Mouse (Mus musculus): ENCODE data around the gene Parp16. TPM values are rescaled to one million over a fixed set of nuclear protein-coding genes. Genes with fewer than 3 reads are reported as not detected.

The Parp16 gene
- polyA plus RNA-seq (2014; fragmentation: Nextera tagmentation; extraction: Ambion mirVana) = 5.4 and 6.6 TPM in 2 replicates

DNA sequence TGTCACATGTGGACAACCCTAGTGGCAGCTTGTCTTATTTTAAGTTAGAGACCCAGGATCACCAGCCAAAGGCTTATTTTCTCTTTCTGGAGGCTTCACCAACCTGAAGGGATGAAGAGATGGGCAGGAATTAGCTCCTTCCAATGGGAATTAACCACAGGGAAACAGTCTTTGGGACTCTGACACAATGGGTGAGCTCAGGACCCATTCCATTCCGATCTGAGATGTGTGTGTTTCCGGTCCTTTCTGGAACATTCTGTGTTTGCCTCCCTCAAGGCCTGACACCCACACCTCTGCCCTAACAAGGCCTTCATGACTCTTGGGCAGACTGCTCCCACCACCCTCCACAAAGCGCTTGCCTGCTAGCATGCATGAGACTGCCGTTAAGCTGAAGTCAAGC lies at the start of gene Parp16:
Gene Parp16 (plus strand): TSS at position 301 of the 400 bp plus-strand sequence.
- no peak within 1 kb of the TSS for H3K4me2 ChIP-seq (ENCODE audit: low read depth, low read length, severe bottlenecking)
- no peak within 1 kb of the TSS for H3K4me3 ChIP-seq (ENCODE audit: low read depth, low read length)
- H3K27me3 ChIP-seq (ENCODE audit: control insufficient read depth, insufficient read depth, low read length) = no peaks in the 10 kb centered on the region
- peaks cover 17% of the 10 kb centered on the region for H3K4me1 ChIP-seq (replicated peaks; ENCODE audit: control insufficient read depth, insufficient read depth, low read length)
- peak within 1 kb of the TSS; percentile 81 for H3K27ac ChIP-seq (ENCODE audit: low read depth, low read length)
- DNase-seq (ENCODE audit: low spot score) (no peak), ATAC-seq (replicated peaks; ENCODE audit: low FRiP score) (no peak)
- H3K9ac ChIP-seq (ENCODE audit: low read length) = 0 out of 2 replicates have a peak within 1 kb of the TSS, but pooled peaks have one; percentile 2
- 86% methylated on average over 4 of the region's 4 CpGs for WGBS
- no peaks in the 10 kb centered on the region for H3K9me3 ChIP-seq (ENCODE audit: control insufficient read depth, low read length)
- no peaks in the 10 kb centered on the region for H3K36me3 ChIP-seq (ENCODE audit: control insufficient read depth, insufficient read depth, low read length)

DNA sequence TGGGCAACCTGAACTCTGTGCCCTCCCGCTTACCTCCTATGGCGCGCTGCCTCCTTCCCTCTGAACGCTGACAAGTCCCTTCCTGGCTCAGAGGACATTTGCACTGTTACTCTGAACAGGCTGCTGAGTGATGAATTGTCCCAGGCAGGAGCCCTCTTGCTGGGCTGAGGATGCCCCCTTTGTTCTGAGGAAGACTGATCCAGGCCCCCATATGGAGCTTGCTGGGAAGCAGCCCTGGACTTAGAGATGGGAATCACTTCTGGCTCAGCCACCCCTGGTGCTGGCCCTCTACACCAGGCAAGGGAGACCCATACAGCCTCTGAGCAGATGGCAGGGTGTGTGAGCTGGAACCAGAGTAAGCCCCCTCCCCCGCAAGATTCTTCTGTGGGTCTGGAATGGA lies 49.2 kb upstream of the Parp16 start:
- H3K27ac ChIP-seq (ENCODE audit: low read depth, low read length) = no peak overlapping the region
- H3K4me2 ChIP-seq (ENCODE audit: low read depth, low read length, severe bottlenecking) = no peak overlapping the region
- ATAC-seq (replicated peaks; ENCODE audit: low FRiP score) = no peak
- WGBS = 50% methylated on average over 5 of the region's 5 CpGs
- no peak overlapping the region for H3K9ac ChIP-seq (ENCODE audit: low read length)
- H3K4me3 ChIP-seq (ENCODE audit: low read depth, low read length) = no peak overlapping the region
- H3K9me3 ChIP-seq (ENCODE audit: control insufficient read depth, low read length) = no peaks in the 10 kb centered on the region
- H3K4me1 ChIP-seq (replicated peaks; ENCODE audit: control insufficient read depth, insufficient read depth, low read length) = peaks cover 16% of the 10 kb centered on the region; the same call in 1 of the 2 replicates
- peaks cover 22% of the 10 kb centered on the region for H3K36me3 ChIP-seq (ENCODE audit: control insufficient read depth, insufficient read depth, low read length)
- H3K27me3 ChIP-seq (ENCODE audit: control insufficient read depth, insufficient read depth, low read length) = no peaks in the 10 kb centered on the region
- DNase-seq (ENCODE audit: low spot score) = no peak

DNA sequence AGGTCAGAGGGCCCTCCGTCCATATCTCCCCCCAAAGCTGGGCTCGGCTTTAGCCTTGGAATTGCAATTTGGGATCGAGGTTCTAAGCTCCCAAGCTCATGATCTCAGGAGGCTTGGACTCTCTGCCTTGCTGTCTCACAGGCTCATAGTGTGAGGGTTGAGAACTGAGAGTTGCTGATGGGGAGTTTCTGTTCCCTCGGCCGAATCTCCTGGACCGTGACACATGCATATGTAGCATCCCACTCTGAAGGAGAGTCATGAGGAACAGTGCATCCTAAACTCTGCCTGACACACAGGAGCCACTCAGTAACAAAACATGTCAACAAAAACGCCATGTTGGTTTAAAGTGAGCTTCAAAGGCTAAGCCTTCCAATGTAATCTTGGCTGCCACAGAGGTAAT lies 46.6 kb upstream of the Parp16 start:
- WGBS = 83% methylated on average over 7 of the region's 7 CpGs
- H3K27me3 ChIP-seq (ENCODE audit: control insufficient read depth, insufficient read depth, low read length) = no peaks in the 10 kb centered on the region
- H3K9me3 ChIP-seq (ENCODE audit: control insufficient read depth, low read length) = no peaks in the 10 kb centered on the region
- peaks cover 23% of the 10 kb centered on the region for H3K4me1 ChIP-seq (replicated peaks; ENCODE audit: control insufficient read depth, insufficient read depth, low read length)
- no peak overlapping the region for H3K9ac ChIP-seq (ENCODE audit: low read length)
- H3K27ac ChIP-seq (ENCODE audit: low read depth, low read length) = no peak overlapping the region
- ATAC-seq (replicated peaks; ENCODE audit: low FRiP score) = no peak
- no peak for DNase-seq (ENCODE audit: low spot score)
- peaks cover 21% of the 10 kb centered on the region for H3K36me3 ChIP-seq (ENCODE audit: control insufficient read depth, insufficient read depth, low read length)
- no peak overlapping the region for H3K4me3 ChIP-seq (ENCODE audit: low read depth, low read length)
- no peak overlapping the region for H3K4me2 ChIP-seq (ENCODE audit: low read depth, low read length, severe bottlenecking)

DNA sequence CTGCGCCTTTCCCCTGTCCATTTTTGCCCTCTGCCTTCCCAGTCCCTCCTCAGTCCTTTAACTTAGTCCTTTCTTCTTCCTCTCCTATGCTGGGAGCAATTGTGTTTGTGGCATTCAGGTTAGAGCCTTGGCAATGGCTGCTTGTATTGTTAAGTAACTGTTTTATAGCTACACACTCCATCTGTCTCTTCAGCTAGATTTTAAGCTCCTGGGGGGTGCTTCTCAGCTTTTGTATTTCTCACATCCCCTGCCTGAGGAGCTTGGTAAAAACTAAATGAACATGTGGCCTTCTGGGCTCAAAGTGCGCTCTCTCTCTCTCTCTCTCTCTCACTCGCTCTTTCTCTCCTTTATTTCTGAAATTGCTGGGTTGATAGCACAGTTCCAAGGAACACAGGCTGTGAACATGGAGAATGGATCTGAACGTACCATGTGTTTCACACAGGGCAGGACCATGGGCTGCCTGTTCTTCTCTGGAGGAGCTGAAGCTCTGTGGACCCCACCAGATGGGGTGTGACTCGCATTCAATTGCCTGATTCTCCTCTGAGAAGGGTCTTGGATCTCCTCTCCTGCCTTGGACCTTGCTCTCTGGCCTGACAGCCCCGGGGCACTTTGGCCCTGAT lies 42.3 kb upstream of the Parp16 start:
- 17% methylated on average over 6 of the region's 6 CpGs for WGBS
- peaks cover 45% of the 10 kb centered on the region for H3K4me1 ChIP-seq (replicated peaks; ENCODE audit: control insufficient read depth, insufficient read depth, low read length)
- ATAC-seq (replicated peaks; ENCODE audit: low FRiP score) (peak; percentile 69), DNase-seq (ENCODE audit: low spot score) (no peak)
- H3K4me3 ChIP-seq (ENCODE audit: low read depth, low read length) = no peak overlapping the region
- H3K27ac ChIP-seq (ENCODE audit: low read depth, low read length) = peak overlapping the region; percentile 96
- H3K9ac ChIP-seq (ENCODE audit: low read length) = peak overlapping the region; percentile 32
- H3K27me3 ChIP-seq (ENCODE audit: control insufficient read depth, insufficient read depth, low read length) = no peaks in the 10 kb centered on the region
- no peaks in the 10 kb centered on the region for H3K9me3 ChIP-seq (ENCODE audit: control insufficient read depth, low read length)
- H3K36me3 ChIP-seq (ENCODE audit: control insufficient read depth, insufficient read depth, low read length) = peaks cover 9% of the 10 kb centered on the region
- peak overlapping the region; percentile 27; the same call in 1 of the 2 replicates for H3K4me2 ChIP-seq (ENCODE audit: low read depth, low read length, severe bottlenecking)

DNA sequence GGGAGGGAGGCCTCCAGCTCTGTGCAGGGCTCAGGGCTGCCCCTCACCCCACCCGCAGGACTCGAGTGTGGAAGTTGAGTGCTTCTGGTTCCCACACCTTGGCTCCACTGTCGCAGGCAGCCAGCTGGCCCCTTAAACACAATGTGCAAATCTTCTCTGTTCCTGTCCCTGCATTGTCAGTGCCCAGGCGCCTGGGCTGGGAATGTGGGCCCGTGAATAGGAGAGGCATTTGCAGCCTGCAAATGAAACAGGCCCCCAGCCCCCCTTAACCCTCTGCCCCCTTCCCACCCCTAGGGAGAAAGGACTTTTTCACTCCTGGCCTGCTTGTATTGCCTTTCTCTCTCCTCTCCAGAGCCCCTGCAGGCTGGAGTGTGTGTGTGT lies 41.8 kb upstream of the Parp16 start:
- DNase-seq (ENCODE audit: low spot score) (peak; percentile 80), ATAC-seq (replicated peaks; ENCODE audit: low FRiP score) (peak; percentile 83)
- H3K27ac ChIP-seq (ENCODE audit: low read depth, low read length) = peak overlapping the region; percentile 96
- no peaks in the 10 kb centered on the region for H3K27me3 ChIP-seq (ENCODE audit: control insufficient read depth, insufficient read depth, low read length)
- H3K4me3 ChIP-seq (ENCODE audit: low read depth, low read length) = no peak overlapping the region
- peaks cover 45% of the 10 kb centered on the region for H3K4me1 ChIP-seq (replicated peaks; ENCODE audit: control insufficient read depth, insufficient read depth, low read length)
- H3K9ac ChIP-seq (ENCODE audit: low read length) = peak overlapping the region; percentile 32
- peaks cover 6% of the 10 kb centered on the region; the same call in 1 of the 2 replicates for H3K36me3 ChIP-seq (ENCODE audit: control insufficient read depth, insufficient read depth, low read length)
- peak overlapping the region; percentile 27; the same call in 1 of the 2 replicates for H3K4me2 ChIP-seq (ENCODE audit: low read depth, low read length, severe bottlenecking)
- 1% methylated on average over 5 of the region's 5 CpGs for WGBS
- H3K9me3 ChIP-seq (ENCODE audit: control insufficient read depth, low read length) = no peaks in the 10 kb centered on the region

DNA sequence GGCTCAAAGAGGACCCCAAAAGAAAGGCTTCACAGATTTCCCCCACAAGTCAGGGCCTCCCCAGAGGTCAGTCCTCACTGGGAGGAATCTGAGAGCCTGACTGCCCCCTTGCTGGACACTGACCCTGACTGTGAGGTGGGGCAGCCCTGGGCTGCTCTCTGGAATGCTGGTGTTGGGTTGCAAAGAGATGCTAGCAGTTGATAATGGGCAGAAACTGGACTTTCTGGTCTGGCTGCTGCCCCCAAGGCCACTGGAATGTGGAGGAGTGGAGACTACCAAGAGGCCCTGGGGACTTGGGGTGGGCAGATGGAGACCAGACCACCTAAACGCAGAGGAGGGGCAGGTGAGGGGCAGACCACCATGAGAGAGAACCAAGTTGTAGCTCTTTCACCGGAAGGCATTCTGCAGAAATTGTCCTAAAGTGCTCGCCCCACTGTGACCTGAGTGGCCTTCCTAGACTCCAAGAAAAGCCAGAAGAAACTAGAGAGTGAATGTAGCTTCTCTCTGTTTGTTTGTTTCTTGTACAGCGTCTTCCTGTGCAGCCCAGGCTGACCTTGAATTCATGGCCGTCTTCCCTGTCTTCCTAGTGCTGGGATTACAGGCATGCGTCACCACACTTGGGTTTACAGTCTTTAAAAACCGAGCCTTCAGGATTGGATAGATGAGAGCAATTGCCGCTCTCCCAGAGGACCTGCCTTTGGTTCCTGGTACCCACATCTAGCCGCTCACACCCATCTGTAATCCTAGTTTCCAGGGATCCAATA lies 40.3 kb upstream of the Parp16 start:
- H3K4me1 ChIP-seq (replicated peaks; ENCODE audit: control insufficient read depth, insufficient read depth, low read length) = peaks cover 52% of the 10 kb centered on the region
- WGBS = 73% methylated on average over 9 of the region's 9 CpGs
- peak overlapping the region; percentile 1; the same call in 1 of the 2 replicates for H3K9ac ChIP-seq (ENCODE audit: low read length)
- peaks cover 6% of the 10 kb centered on the region; the same call in 1 of the 2 replicates for H3K36me3 ChIP-seq (ENCODE audit: control insufficient read depth, insufficient read depth, low read length)
- no peaks in the 10 kb centered on the region for H3K27me3 ChIP-seq (ENCODE audit: control insufficient read depth, insufficient read depth, low read length)
- peak overlapping the region; percentile 8; the same call in 1 of the 2 replicates for H3K27ac ChIP-seq (ENCODE audit: low read depth, low read length)
- H3K9me3 ChIP-seq (ENCODE audit: control insufficient read depth, low read length) = no peaks in the 10 kb centered on the region
- no peak overlapping the region for H3K4me2 ChIP-seq (ENCODE audit: low read depth, low read length, severe bottlenecking)
- H3K4me3 ChIP-seq (ENCODE audit: low read depth, low read length) = no peak overlapping the region
- no peak for DNase-seq (ENCODE audit: low spot score)
- no peak for ATAC-seq (replicated peaks; ENCODE audit: low FRiP score)

DNA sequence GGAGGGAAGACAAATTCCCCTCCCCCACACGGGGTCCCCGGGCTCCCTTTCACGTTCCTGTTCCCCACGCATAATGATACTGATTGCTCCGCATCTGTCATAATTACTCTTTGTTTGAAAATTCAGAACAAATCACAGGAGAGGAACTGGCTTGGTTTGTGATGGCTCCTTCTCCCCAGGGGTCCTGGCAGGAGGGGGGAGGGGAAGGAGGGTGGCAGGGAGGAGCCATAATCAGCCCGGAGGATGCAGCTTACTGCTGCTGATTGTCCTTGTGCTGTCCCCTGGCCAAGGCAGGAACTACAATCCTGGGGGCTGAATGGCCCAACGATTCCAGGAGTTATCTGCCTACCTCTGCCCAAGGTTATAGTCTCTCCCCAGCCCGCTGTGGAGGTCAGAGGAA lies 38.5 kb upstream of the Parp16 start:
- H3K36me3 ChIP-seq (ENCODE audit: control insufficient read depth, insufficient read depth, low read length) = 0 out of 2 replicates have a peak, but pooled peaks cover 2% of the 10 kb centered on the region
- peak overlapping the region; percentile 35 for H3K9ac ChIP-seq (ENCODE audit: low read length)
- WGBS = 7% methylated on average over 8 of the region's 8 CpGs

DNA sequence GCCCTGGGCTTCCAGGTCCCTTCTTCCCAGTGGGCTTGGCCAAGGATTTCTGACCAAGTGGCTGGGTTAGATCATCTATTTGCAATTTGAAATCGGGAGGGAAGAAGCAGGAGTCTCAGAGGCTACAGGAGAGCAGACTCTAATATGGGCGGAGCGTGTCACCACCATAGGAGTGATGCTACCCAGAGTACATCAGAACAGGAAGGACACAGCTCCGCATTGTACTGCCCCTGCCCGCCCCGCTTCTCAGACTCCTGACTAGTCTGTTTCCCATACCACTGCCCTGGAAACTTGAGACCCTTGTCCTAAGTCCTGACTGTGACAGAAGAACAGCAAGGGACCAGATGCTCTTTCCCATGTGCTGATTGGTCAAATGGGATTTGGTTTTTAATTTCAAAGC lies 37.5 kb upstream of the Parp16 start:
- H3K36me3 ChIP-seq (ENCODE audit: control insufficient read depth, insufficient read depth, low read length) = 0 out of 2 replicates have a peak, but pooled peaks cover 2% of the 10 kb centered on the region
- H3K4me2 ChIP-seq (ENCODE audit: low read depth, low read length, severe bottlenecking) = no peak overlapping the region

More for the DNA sequence above, 38.5 kb upstream of the Parp16 start:
- Histone ChIP-seq H3K27me3 (ENCODE audit: control insufficient read depth, insufficient read depth, low read length) (no peaks in the 10 kb centered on the region), H3K4me2 (ENCODE audit: low read depth, low read length, severe bottlenecking) (0 out of 2 replicates have a peak overlapping the region, but pooled peaks have one; percentile 0), H3K4me3 (ENCODE audit: low read depth, low read length) (no peak overlapping the region), H3K27ac (ENCODE audit: low read depth, low read length) (peak overlapping the region; percentile 68), H3K4me1 (replicated peaks; ENCODE audit: control insufficient read depth, insufficient read depth, low read length) (peaks cover 70% of the 10 kb centered on the region), H3K9me3 (ENCODE audit: control insufficient read depth, low read length) (no peaks in the 10 kb centered on the region)
- no peak for ATAC-seq (replicated peaks; ENCODE audit: low FRiP score)
- no peak for DNase-seq (ENCODE audit: low spot score)

More for the DNA sequence above, 37.5 kb upstream of the Parp16 start:
- Histone ChIP-seq H3K4me3 (ENCODE audit: low read depth, low read length) (no peak overlapping the region), H3K27ac (ENCODE audit: low read depth, low read length) (peak overlapping the region; percentile 68; the same call in 1 of the 2 replicates), H3K9me3 (ENCODE audit: control insufficient read depth, low read length) (no peaks in the 10 kb centered on the region), H3K9ac (ENCODE audit: low read length) (no peak overlapping the region), H3K4me1 (replicated peaks; ENCODE audit: control insufficient read depth, insufficient read depth, low read length) (peaks cover 72% of the 10 kb centered on the region), H3K27me3 (ENCODE audit: control insufficient read depth, insufficient read depth, low read length) (no peaks in the 10 kb centered on the region)
- DNase-seq (ENCODE audit: low spot score) (no peak), ATAC-seq (replicated peaks; ENCODE audit: low FRiP score) (no peak)
- 34% methylated on average over 6 of the region's 6 CpGs for WGBS
